Mouse (Mus musculus): ENCODE data around the gene Dusp9.

The Dusp9 gene

DNA sequence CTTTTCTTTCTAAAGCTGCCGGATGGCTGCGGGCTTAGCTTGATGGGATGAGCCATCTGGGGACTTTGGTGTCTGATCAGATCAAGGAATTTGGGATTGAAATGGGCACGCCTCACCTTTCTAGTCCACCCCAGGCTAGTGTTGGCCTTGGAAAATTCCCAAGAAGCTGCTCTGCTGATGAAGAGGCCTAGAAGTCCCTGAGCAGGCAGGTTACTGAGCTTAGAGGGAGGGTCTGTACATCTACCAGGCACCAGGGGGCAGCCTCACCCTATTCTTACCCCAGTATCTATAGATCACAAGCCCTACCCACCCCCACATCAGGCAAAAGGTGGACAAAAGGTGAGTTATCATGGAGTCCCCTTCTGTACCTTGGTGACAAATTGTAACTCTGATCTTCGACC, 32.8 kb downstream of the Dusp9 start:
- DNase-seq = peak; percentile 70 to 77

DNA sequence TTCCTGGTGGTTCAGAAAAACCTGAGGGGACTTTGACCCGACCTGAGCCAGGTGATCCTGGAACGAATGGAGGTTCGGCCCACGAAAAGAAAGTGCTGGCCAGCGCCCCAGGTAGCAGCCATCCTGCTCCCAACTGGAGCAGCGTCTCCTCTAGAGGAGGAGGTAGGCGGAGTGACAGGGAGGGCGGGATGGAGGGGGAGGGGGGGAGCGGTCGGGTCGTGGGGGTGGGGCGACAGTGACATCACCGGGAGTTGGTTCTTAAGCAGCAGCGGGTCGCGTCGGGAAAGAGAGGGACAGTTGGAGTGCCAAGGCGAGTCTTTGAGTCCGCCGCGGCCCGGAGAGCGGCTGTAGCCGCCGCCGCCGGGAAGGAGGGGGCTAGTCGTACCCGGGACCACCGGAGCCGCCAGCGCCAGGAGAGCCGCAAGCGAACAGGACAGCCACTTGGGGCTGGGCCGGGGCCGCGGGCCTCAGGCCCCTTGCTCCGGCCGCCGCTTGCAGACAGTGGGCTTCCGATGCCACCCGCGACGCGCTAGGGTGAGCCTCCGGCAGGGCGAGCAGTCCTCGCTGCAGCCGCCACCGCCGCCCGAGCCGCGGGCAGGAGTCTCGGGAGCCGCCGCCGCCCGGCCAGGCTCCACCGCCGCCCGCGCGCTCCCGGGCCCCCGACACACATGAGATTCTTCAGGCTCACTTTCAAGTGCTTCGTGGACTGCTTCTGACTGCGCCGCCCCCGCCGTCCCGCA, 33.8 kb downstream of the Dusp9 start, which contains the start of gene Slc6a8:
Gene Slc6a8, plus strand, starts transcription at position 272 of the 740 bp plus-strand sequence.
- peak; percentile 86 to 88 for DNase-seq

DNA sequence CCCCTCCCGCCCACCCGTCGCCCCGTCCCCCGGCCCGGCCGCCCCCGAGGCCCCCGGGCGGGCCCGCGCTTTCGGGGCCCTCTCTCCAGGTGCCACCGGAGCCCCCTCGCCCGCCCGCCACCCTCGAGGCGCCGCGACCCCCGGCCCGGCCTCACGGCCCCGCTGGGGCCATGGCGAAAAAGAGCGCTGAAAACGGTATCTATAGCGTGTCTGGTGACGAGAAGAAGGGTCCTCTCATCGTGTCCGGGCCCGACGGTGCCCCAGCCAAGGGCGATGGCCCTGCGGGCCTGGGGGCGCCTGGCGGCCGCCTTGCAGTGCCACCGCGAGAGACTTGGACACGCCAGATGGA, 34.4 kb downstream of the Dusp9 start:
- peak in 1 of 2 experiments; percentile 44 for DNase-seq

DNA sequence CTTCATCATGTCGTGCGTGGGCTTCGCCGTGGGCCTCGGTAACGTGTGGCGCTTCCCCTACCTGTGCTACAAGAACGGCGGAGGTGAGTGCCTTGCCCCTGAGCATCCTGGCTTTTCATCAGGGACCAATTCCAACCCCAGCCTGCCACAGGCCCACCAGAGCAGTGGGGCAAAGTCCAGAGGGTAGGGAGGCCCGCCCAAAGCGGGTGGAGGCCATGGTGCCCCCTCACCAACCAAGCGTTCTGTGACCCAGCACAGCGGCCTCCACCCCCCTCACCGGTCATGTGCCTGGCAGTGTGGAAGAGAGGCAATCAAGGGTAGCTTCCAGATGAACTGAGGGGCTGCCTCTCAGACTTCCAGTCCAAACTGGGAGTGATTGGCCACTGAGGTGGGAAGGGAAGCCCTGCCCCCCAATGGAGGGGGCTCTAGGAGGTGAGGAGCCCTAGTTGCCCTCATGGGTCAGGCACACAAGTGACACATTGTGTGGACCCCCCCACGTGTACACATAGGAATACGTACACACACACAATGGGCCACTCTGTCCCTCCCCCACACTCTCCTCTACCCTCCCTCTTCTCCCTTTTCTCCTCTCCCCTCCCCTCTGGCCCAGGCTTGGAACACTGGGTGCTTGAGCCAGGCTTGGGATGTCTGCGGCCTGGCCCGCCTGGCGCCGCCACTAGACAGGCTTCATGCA, 34.9 kb downstream of the Dusp9 start:
- peak; percentile 41 to 49 for DNase-seq

DNA sequence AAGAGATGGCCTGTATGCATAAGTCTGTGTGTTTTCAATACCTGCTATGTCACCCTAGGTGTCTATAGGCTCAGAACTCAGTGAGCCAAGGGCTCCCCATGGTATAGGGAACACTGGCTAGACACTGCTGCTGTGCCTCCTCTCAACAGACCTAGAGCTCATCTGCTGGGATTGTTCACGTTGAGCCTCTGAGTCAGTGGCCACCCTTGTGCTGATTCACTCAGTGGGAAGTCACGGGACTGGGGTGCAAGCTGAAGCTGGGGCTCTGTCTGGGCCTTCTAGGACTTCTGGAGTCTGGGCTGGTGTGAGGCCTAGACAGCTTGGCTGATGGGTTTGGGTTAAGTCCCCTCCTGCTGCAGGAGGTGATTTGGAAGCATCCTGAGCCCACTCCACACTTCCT, 36.0 kb downstream of the Dusp9 start:
- DNase-seq = no peak

DNA sequence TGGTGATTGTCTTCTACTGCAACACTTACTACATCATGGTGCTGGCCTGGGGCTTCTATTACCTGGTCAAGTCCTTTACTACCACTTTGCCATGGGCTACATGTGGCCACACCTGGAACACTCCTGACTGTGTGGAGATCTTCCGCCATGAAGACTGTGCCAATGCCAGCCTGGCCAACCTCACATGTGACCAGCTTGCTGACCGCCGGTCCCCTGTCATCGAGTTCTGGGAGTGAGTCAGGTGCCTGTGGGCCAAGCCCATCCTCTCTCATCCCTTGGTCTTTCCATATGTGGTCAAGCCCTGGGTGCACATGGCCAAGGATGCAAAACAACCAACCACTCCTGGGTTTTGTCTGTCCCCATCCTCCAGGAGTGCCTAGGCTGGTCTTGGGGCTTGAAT, 37.4 kb downstream of the Dusp9 start:
- no peak for DNase-seq

DNA sequence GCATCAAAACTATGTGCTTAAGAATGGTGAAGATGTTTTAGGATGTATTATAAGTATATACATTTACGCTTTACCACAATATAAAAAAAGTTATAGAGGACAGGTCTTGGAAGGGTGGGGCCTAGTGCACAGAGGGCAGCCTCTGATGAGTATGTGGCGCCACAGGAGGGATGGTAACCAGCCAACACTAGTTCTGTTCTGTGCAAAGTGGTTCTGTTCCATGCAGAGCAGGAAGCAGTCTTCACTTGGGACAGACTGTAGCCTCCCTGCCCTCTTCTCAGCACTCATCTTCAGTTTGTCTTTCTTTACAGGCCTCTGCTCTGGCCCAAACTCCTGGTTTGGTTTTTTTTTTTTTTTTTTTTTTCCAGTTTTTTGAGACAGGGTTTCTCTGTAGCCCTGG, 44.9 kb downstream of the Dusp9 start:
- no peak for DNase-seq

DNA sequence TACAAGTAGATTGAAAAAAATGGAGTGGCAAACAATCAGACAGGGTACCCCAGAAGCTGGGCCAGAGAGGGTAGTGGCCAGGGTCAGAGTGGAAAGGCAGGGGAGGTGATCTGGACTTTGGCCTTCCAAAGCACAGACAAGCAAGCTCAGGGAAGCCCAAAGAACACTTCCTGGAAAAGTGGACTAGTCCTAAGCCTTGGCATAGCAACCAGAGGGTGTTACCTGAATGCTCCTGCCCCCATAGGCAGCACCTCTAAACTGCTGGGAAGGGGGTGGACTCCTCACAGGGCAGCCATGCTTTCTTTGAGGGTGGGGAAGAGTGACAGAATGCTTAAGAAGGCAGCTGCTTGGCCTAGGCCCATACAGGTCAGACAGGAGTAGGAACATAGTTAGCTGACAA, 45.8 kb downstream of the Dusp9 start:
- no peak for DNase-seq

DNA sequence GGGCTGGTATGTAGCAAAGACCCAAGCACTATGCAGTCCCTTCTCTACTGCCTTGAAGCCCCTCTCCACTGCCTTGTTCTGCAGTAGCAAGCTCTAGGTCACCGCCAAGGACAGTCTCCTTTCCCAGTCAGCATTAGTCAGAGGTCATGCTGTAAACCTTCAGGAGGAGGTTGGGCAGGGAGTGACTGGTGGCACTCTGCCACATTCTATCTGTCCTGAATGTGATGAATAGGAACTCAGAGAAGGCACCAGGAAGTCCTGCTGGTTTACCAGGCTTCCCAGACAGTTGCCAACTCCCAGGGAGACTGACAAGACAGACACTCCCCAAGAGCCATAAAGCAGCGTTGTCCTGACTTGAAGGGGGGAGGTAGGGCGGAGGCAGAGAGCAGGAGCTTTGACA, 46.4 kb downstream of the Dusp9 start:
- peak; percentile 22 to 25 for DNase-seq

DNA sequence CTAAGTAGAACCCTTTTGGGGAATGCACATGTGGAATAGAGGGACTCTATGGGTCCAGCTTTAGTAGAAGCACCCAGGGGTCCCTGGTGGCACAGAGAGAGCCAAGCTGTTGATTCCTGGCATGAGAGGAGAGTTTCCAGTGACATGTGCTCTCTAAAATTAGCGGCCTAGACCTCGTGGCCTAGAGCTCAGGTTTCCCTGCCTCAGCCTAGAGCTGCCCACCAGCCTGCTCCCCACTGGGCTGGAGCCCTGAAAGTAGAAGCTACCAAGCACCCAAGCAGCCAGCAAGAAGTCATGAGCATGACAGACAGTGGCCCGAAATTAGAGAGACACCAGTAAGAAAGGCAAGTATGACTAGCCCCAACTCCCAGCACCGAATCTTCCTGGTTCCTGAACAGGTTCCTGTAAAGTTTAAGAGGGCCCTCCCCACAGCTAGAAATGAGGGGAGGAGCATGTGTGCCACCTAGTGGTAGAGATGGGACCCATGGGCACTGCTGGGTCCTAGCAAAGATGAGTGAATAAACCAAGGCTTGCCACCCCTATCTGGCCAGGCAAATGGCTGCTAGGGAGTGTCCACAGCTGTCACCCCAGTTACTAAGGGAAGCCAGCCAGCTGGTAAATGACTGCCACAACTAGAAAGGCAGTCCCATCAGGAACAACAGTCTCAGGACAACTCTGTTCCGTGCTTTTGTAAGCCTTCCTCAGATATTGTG, 51.9 kb downstream of the Dusp9 start:
- peak; percentile 60 to 72 for DNase-seq
